Mouse (Mus musculus) heart, embryonic 10.5 days (tissue): ENCODE data around the gene Pip5k1c. TPM values are rescaled to one million over a fixed set of nuclear protein-coding genes. Genes with fewer than 3 reads are reported as not detected.

Source experiments
- DNase-seq: peaks from one replicate; pipeline ENCODE4 v3.0.0-alpha.2; 2017; ENCODE audit warnings: low spot score
- H3K27ac ChIP-seq: fragments of 300-500 bp; sonication (generic); 2 replicates; pipeline ENCODE4 v1.5.1; 2016; ENCODE audit warnings: mild to moderate bottlenecking
- H3K27me3 ChIP-seq: fragments of 300-500 bp; sonication (generic); 2 replicates; pipeline ENCODE4 v1.6.1; 2016; ENCODE audit warnings: mild to moderate bottlenecking; ENCODE audit not compliant: poor library complexity, insufficient read depth, severe bottlenecking
- H3K36me3 ChIP-seq: fragments of 300-500 bp; sonication (generic); 2 replicates; pipeline ENCODE4 v1.6.1; 2016; ENCODE audit warnings: mild to moderate bottlenecking, moderate library complexity
- H3K4me1 ChIP-seq: fragments of 300-500 bp; sonication (generic); 2 replicates; pipeline ENCODE4 v1.6.1; 2016; ENCODE audit warnings: mild to moderate bottlenecking
- H3K4me3 ChIP-seq: fragments of 300-500 bp; sonication (generic); 2 replicates; pipeline ENCODE4 v1.5.1; 2016; ENCODE audit warnings: mild to moderate bottlenecking, moderate library complexity
- H3K9me3 ChIP-seq: fragments of 300-500 bp; sonication (generic); 2 replicates; pipeline ENCODE4 v1.6.1; 2016; ENCODE audit warnings: mild to moderate bottlenecking, moderate library complexity
- WGBS: fragments of 180-500 bp; shearing (Covaris S2); methylation state at CpG from one replicate; pipeline ENCODE4 v1.1.7; 2016; 5-methylcytosine and 5-hydroxymethylcytosine counted together
- microRNA-seq: library from miRNA; unstranded; fragments of <30 nt; microRNA quantifications from one replicate; pipeline ENCODE4, GENCODE M21; 2017
- polyA plus RNA-seq: library from polyadenylated mRNA; unstranded; fragments of >200 nt; fragmentation: Nextera tagmentation; extraction: Ambion mirVana; gene quantifications from 2 replicates; pipeline ENCODE4 v1.2.1, GENCODE M21; 2016

Pip5k1c gene
- polyA plus RNA-seq, 1 experiment from 2014 or later = 55.9 TPM

DNA sequence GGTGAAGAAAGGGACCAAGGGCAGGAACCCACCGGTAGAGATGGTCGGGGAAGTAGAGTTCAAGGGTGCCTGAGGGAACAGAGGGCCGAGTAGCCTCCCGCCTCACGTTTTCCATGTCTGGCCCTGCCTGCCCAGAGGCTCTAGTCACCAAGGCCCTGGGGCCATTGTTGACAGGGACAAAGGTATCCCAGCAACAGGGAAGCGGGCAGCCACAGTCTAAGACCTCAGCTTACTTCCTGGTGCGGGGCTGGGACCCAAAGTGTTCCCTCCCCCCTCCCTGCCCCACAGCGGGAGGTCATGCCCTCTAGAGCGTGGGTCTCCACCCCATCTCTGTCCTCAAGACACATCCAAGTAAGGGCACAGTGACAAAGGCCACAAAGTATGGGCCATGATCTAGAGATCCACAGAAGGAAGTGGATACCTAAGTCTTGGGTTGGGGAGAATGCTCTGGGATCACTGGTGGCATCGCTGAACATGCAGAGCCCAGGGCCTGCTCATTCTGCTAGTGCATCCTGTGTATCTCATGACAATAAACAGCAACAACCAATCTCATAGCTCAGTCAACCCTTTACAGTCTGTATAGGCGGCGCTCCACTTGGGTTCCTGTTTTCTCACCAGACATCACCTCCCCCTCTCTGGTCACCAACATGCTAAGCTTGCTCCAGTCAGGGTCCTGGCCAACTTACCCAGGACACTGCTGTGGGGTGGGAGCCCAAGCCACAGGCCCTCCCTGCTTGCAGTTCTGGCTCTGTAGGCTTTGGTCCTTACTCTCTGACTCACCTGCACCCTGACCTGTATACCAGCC lies 73.1 kb downstream of the Pip5k1c start, which contains the start of gene 4930404N11Rik:
Gene 4930404N11Rik, minus strand, starts transcription at position 145 of the 805 bp plus-strand sequence.
- H3K4me1 ChIP-seq = peaks cover 76% of the 10 kb centered on the region
- peak within 1 kb of the TSS; percentile 64 for H3K4me3 ChIP-seq
- peak within 1 kb of the TSS; percentile 78 for H3K27ac ChIP-seq
- WGBS = 31% methylated on average over 12 of the region's 12 CpGs
- H3K36me3 ChIP-seq = peaks cover 62% of the 10 kb centered on the region
- no peaks in the 10 kb centered on the region for H3K9me3 ChIP-seq
- H3K27me3 ChIP-seq = peaks cover 35% of the 10 kb centered on the region
- DNase-seq = no peak

DNA sequence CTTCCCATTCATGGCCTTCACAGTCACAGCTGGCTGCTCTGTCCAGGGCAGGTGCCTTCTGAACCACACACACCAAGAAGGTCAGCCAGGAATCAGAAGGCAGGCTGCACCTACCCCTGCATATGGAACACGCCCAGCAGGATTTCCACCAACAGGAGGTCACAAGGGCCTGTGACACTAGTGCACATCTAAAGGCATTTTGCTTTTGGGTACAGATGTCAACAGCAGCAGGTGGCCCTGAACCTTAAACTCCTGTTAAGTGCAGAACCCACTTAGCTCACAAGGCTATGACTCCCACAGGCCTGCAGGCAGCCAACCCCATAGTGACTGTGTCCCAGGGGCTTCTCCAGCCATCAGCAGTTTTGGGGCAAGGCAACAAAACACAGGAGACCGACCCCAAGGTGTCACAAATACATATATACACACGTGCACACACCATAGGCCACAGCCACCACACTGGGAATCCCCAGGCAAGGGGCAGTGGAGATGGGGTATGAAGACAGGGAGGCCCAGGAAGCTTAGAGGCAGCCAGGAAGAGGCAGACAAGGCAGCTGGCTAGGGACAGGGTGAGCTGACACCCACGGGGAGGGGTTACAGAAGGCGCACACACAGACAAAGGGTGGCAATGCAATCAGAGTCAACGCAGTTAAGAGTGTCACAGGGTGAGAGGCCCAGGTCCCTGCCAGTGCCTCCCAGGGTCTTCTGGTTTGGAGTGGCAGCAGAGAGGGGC lies 73.9 kb downstream of the Pip5k1c start:
- Histone ChIP-seq H3K27ac (0 out of 2 replicates have a peak overlapping the region, but pooled peaks have one; percentile 62), H3K9me3 (no peaks in the 10 kb centered on the region), H3K27me3 (peaks cover 35% of the 10 kb centered on the region), H3K36me3 (peaks cover 69% of the 10 kb centered on the region), H3K4me3 (no peak overlapping the region), H3K4me1 (peaks cover 68% of the 10 kb centered on the region)
- DNase-seq = no peak
- 80% methylated on average over 6 of the region's 6 CpGs for WGBS

DNA sequence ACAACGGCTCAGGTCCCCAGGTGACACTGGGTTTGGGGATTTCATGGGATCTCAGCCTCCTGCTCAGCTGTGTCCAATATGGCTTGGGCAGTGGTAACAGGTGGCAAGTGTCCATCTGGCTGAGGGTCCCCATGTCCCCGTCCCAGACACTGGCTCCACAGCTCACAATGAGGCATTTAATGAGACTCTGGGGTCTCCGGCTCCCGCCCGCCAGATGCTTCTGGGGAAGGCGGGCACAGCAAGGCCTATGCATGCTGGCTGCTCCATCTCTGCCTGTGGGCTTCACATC lies 74.4 kb downstream of the Pip5k1c start:
- Histone ChIP-seq H3K27ac (no peak overlapping the region), H3K4me1 (peaks cover 63% of the 10 kb centered on the region)
- WGBS = 96% methylated on average over 6 of the region's 6 CpGs

More for the DNA sequence above, 74.4 kb downstream of the Pip5k1c start:
- Histone ChIP-seq H3K9me3 (no peaks in the 10 kb centered on the region), H3K36me3 (peaks cover 69% of the 10 kb centered on the region), H3K4me3 (no peak overlapping the region), H3K27me3 (peaks cover 31% of the 10 kb centered on the region)
- no peak for DNase-seq

Small RNAs within 50 kb of the gene (microRNA-seq; reads per million reads assigned to microRNA genes)
- gene Mir3057 = 23.5 reads per million, percentile 34 among the genes with 10 or more reads in this experiment

Other genes with a start within 250 kb of the Pip5k1c start
- 197 and 226 TPM in 2 replicates for gene Sgta, start 232.8 kb upstream of the Pip5k1c start, polyA plus RNA-seq
- gene Thop1, start 222.9 kb upstream of the Pip5k1c start, polyA plus RNA-seq = 58.0 and 73.9 TPM in 2 replicates
- 0.43 and 2.4 TPM in 2 replicates for gene Creb3l3, start 194.1 kb upstream of the Pip5k1c start, polyA plus RNA-seq
- 173 and 196 TPM in 2 replicates for gene Map2k2, start 187.0 kb upstream of the Pip5k1c start, polyA plus RNA-seq
- gene Zbtb7a, start 157.7 kb upstream of the Pip5k1c start, polyA plus RNA-seq = 17.6 and 18.6 TPM in 2 replicates
- gene Pias4, start 125.0 kb upstream of the Pip5k1c start, polyA plus RNA-seq = 53.5 and 62.2 TPM in 2 replicates
- 447 and 460 TPM in 2 replicates for gene Eef2, start 116.3 kb upstream of the Pip5k1c start, polyA plus RNA-seq
- gene Dapk3, start 110.0 kb upstream of the Pip5k1c start, polyA plus RNA-seq = 56.3 and 78.7 TPM in 2 replicates
- gene 4930442H23Rik, start 109.1 kb upstream of the Pip5k1c start, polyA plus RNA-seq = not detected in 2 replicates
- 2.7 and 3.8 TPM in 2 replicates for gene Nmrk2, start 90.9 kb upstream of the Pip5k1c start, polyA plus RNA-seq
- 0.28 and 0.37 TPM in 2 replicates for gene Atcay, start 62.1 kb upstream of the Pip5k1c start, polyA plus RNA-seq
- gene Zfr2, start 59.8 kb upstream of the Pip5k1c start, polyA plus RNA-seq = 4.9 and 5.6 TPM in 2 replicates
- gene Matk, start 40.0 kb upstream of the Pip5k1c start, polyA plus RNA-seq = 1.2 and 2.2 TPM in 2 replicates
- 284 and 285 TPM in 2 replicates for gene Mrpl54, start 26.0 kb upstream of the Pip5k1c start, polyA plus RNA-seq
- 56.5 and 57.0 TPM in 2 replicates for gene Apba3, start 26.0 kb upstream of the Pip5k1c start, polyA plus RNA-seq
- 1.8 and 4.4 TPM in 2 replicates for gene Tjp3, start 1.4 kb upstream of the Pip5k1c start, polyA plus RNA-seq
- 37.2 and 51.6 TPM in 2 replicates for gene Cactin, start 28.1 kb downstream of the Pip5k1c start, polyA plus RNA-seq
- gene Tbxa2r, start 35.8 kb downstream of the Pip5k1c start, polyA plus RNA-seq = 10.8 and 15.6 TPM in 2 replicates
- gene Gipc3, start 50.3 kb downstream of the Pip5k1c start, polyA plus RNA-seq = not detected in 2 replicates
- 100 and 109 TPM in 2 replicates for gene Hmg20b, start 57.5 kb downstream of the Pip5k1c start, polyA plus RNA-seq
- 10.3 and 12.8 TPM in 2 replicates for gene Mfsd12, start 64.5 kb downstream of the Pip5k1c start, polyA plus RNA-seq
- gene 4930404N11Rik, start 72.9 kb downstream of the Pip5k1c start, polyA plus RNA-seq = 1.1 and 1.4 TPM in 2 replicates
- gene Fzr1, start 85.6 kb downstream of the Pip5k1c start, polyA plus RNA-seq = 105 and 117 TPM in 2 replicates
- gene Dohh, start 91.5 kb downstream of the Pip5k1c start, polyA plus RNA-seq = 100 and 105 TPM in 2 replicates
- 2.2 and 3.1 TPM in 2 replicates for gene Gm48551, start 91.5 kb downstream of the Pip5k1c start, polyA plus RNA-seq
- gene Gm48552, start 96.0 kb downstream of the Pip5k1c start, polyA plus RNA-seq = 1.1 and 1.7 TPM in 2 replicates
- gene Smim24, start 100.1 kb downstream of the Pip5k1c start, polyA plus RNA-seq = 3.4 and 4.0 TPM in 2 replicates
- 23.0 and 24.3 TPM in 2 replicates for gene Nfic, start 162.7 kb downstream of the Pip5k1c start, polyA plus RNA-seq
- gene Celf5, start 189.7 kb downstream of the Pip5k1c start, polyA plus RNA-seq = 0.10 and 0.18 TPM in 2 replicates
- gene Ncln, start 203.4 kb downstream of the Pip5k1c start, polyA plus RNA-seq = 75.3 and 86.1 TPM in 2 replicates
- 0.46 and 0.83 TPM in 2 replicates for gene S1pr4, start 207.2 kb downstream of the Pip5k1c start, polyA plus RNA-seq
- 2.8 and 4.8 TPM in 2 replicates for gene Gna15, start 231.3 kb downstream of the Pip5k1c start, polyA plus RNA-seq